Mouse (Mus musculus) E14TG2a.4 (cell line): ENCODE results near the gene Coro1c.

ENCODE experiments used
- CTCF ChIP-seq: conservative IDR thresholded peaks from 2 replicates; pipeline ENCODE4 v1.5.1; 2014; ENCODE audit warnings: low read length
- NANOG ChIP-seq: IDR thresholded peaks from 2 replicates; pipeline ENCODE4 v1.6.1; 2014; ENCODE audit warnings: borderline replicate concordance, low read length, mixed read lengths

DNA sequence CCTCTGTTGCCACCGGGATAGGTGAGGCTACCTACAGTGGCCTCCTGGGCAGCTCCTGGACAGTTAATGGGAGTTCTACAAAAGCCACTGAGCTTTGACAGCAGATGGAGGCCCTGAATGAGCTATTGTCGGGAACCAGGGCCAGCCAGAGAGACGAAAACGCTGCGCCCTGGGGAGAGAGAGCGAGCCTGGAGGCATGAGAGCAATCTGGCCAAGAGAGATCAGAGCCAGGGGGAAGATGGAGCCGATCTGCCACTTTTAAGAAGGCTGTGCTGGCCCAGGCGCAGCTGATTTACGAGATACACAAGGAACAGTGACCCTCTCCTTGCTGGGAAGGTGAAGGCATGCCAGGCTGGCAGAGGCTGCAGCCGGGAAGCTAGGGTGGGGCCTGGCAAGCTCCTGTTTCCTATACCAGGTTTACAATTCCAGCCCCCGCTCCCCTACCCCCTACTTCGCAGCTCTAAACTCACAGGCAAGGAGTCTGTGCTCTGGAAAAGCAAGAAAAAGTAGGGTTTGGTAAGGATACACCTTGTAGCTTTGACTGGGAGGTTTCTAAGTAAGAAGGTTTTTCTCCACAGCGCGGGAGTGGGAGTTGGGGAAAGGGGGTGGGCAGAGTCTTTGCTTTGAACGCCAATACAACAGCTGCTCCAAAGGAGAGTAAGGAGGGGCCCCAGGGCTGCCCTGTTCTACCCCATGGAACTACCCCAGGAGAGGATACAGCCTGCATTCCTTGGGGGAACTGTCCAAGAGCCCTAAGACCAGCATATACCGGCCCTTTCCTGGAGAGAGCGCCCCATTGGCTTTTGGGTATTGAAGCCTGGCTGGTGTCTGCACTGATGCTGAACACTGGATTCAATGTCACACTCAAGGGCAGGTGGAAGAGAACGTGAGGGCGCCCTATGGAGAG is 42.5 kb upstream of the Coro1c start:
- TF ChIP-seq CTCF = no peak
- no peak for TF ChIP-seq NANOG
